Mouse (Mus musculus) v-Abl transformed pro-B cells (cell line): ENCODE results near the gene Phf3.

Experiments used
- in situ Hi-C, 2 experiments: fragments of 400-800 bp; cut with MboI; formaldehyde crosslinking; loops; one replicate each; pipeline ENCODE4 v1.15.1; 2025; ENCODE audit not compliant: unreplicated experiment in 2 of 2

The Phf3 gene

GRCm38 (mm10) chr1:30778374-30779005 lies 95.2 kb downstream of the Phf3 start:
- in situ Hi-C loops, result loop anchor here (5.0 to 10.0 kb wide), 2 partner anchors 146 to 374 kb away; no protein-coding TSS in a partner anchor

GRCm38 (mm10) chr1:30776196-30776595 lies 97.5 kb downstream of the Phf3 start:
- in situ Hi-C loops, result loop anchor here (5.0 to 10.0 kb wide), 2 partner anchors 149 to 376 kb away; no protein-coding TSS in a partner anchor

GRCm38 (mm10) chr1:30773662-30774061 lies 100.1 kb downstream of the Phf3 start:
- in situ Hi-C loops, result loop anchor here in 1 of 2 experiments (10.0 kb wide), 1 partner anchor 151 kb away; no protein-coding TSS in a partner anchor

GRCm38 (mm10) chr1:30772851-30773250 lies 100.9 kb downstream of the Phf3 start:
- in situ Hi-C loops, result loop anchor here in 1 of 2 experiments (10.0 kb wide), 1 partner anchor 152 kb away; no protein-coding TSS in a partner anchor

GRCm38 (mm10) chr1:30771772-30772171 lies 101.9 kb downstream of the Phf3 start:
- in situ Hi-C loops, result loop anchor here in 1 of 2 experiments (10.0 kb wide), 1 partner anchor 153 kb away; no protein-coding TSS in a partner anchor

GRCm38 (mm10) chr1:30770599-30770998 lies 103.1 kb downstream of the Phf3 start:
- in situ Hi-C loops, result loop anchor here in 1 of 2 experiments (10.0 kb wide), 1 partner anchor 154 kb away; no protein-coding TSS in a partner anchor

- in situ Hi-C loops, result no loop called here
Measured at GRCm38 (mm10) chr1:30756794-30757193, 116.9 kb downstream of the Phf3 start.

GRCm38 (mm10) chr1:30755453-30756224 lies 118.1 kb downstream of the Phf3 start:
- in situ Hi-C loops, result no loop called here
